Mouse (Mus musculus): ENCODE results near the gene Bscl2. TPM values are rescaled to one million over a fixed set of nuclear protein-coding genes. Genes with fewer than 3 reads are reported as not detected.
"Not testable (repeated sequence)": the region's sequence is repeated elsewhere in the genome, so short reads cannot be mapped to it uniquely, and the experiment has no call there.

Gene Bscl2
- total and polyA plus RNA-seq, 2 experiments, result 27.7 to 131 TPM

- H3K79me2 ChIP-seq (ENCODE audit: control insufficient read depth, insufficient read depth, low read length), result no peaks in the 10 kb centered on the region
- 81% methylated on average over 4 of the region's 4 CpGs for WGBS
- no peak overlapping the region for H3K27ac ChIP-seq (replicated peaks; ENCODE audit: insufficient read depth, low read depth, low read length)
- no peak for TF ChIP-seq POLR2A (IDR thresholded peaks at IDR 0.05; ENCODE audit: extremely low read depth, insufficient read depth, low read length)
- TF ChIP-seq CTCF (IDR thresholded peaks at IDR 0.05; ENCODE audit: low read depth, low read length), result no peak
- H3K36me3 ChIP-seq (ENCODE audit: control insufficient read depth, insufficient read depth, low read length), result peaks cover 58% of the 10 kb centered on the region
- H3K4me1 ChIP-seq (ENCODE audit: control insufficient read depth, insufficient read depth, low read length), result 0 out of 2 replicates have a peak, but pooled peaks cover under 1% of the 10 kb centered on the region
- H3K27me3 ChIP-seq (ENCODE audit: control insufficient read depth, insufficient read depth, low read length), result no peaks in the 10 kb centered on the region
- no peak for DNase-seq (ENCODE audit: extremely low read depth, low read depth, low spot score)
- no peak overlapping the region for H3K4me3 ChIP-seq (ENCODE audit: insufficient read depth, low read depth, low read length)
- H3K9ac ChIP-seq (ENCODE audit: low read depth, low read length), result no peak overlapping the region
Observed at GRCm38 (mm10) chr19:8832971-8833370, 4.3 kb upstream of the Bscl2 start.

- H3K27me3 ChIP-seq (ENCODE audit: control insufficient read depth, insufficient read depth, low read length); H3K4me3 ChIP-seq (ENCODE audit: insufficient read depth, low read depth, low read length); DNase-seq (ENCODE audit: extremely low read depth, low read depth, low spot score); H3K9ac ChIP-seq (ENCODE audit: low read depth, low read length); H3K4me1 ChIP-seq (ENCODE audit: control insufficient read depth, insufficient read depth, low read length); H3K27ac ChIP-seq (replicated peaks; ENCODE audit: insufficient read depth, low read depth, low read length); H3K79me2 ChIP-seq (ENCODE audit: control insufficient read depth, insufficient read depth, low read length): not testable (repeated sequence)
- WGBS, result 98% methylated on average over 10 of the region's 10 CpGs
- peaks cover 25% of the 10 kb centered on the region for H3K36me3 ChIP-seq (ENCODE audit: control insufficient read depth, insufficient read depth, low read length)
Observed at GRCm38 (mm10) chr19:8836327-8836726, 940 bp upstream of the Bscl2 start.

- no peak for DNase-seq (ENCODE audit: extremely low read depth, low read depth, low spot score)
- no peaks in the 10 kb centered on the region for H3K27me3 ChIP-seq (ENCODE audit: control insufficient read depth, insufficient read depth, low read length)
- TF ChIP-seq CTCF (IDR thresholded peaks at IDR 0.05; ENCODE audit: low read depth, low read length) (no peak), POLR2A (IDR thresholded peaks at IDR 0.05; ENCODE audit: extremely low read depth, insufficient read depth, low read length) (no peak)
- H3K27ac ChIP-seq (replicated peaks; ENCODE audit: insufficient read depth, low read depth, low read length), result no peak overlapping the region
- H3K79me2 ChIP-seq (ENCODE audit: control insufficient read depth, insufficient read depth, low read length), result no peaks in the 10 kb centered on the region
- peaks cover 9% of the 10 kb centered on the region for H3K4me1 ChIP-seq (ENCODE audit: control insufficient read depth, insufficient read depth, low read length)
- H3K9ac ChIP-seq (ENCODE audit: low read depth, low read length), result peak overlapping the region; percentile 89
- 24% methylated on average over 15 of the region's 15 CpGs for WGBS
- H3K4me3 ChIP-seq (ENCODE audit: insufficient read depth, low read depth, low read length), result peak overlapping the region; percentile 84
- H3K36me3 ChIP-seq (ENCODE audit: control insufficient read depth, insufficient read depth, low read length), result peaks cover 9% of the 10 kb centered on the region; the same call in 1 of the 2 replicates
Observed at GRCm38 (mm10) chr19:8838041-8838730, 919 bp downstream of the Bscl2 start.

GRCm38 (mm10) chr19:8839103-8839907 lies 2.0 kb downstream of the Bscl2 start, which contains the start of gene Gng3:
TSS of gene Gng3 (minus strand) at chr19:8839194.
- WGBS, result 93% methylated on average over 11 of the region's 11 CpGs
- no peaks in the 10 kb centered on the region for H3K27me3 ChIP-seq (ENCODE audit: control insufficient read depth, insufficient read depth, low read length)
- H3K4me3 ChIP-seq (ENCODE audit: insufficient read depth, low read depth, low read length), result no peak within 1 kb of the TSS
- H3K36me3 ChIP-seq (ENCODE audit: control insufficient read depth, insufficient read depth, low read length), result peaks cover 4% of the 10 kb centered on the region; the same call in 1 of the 2 replicates
- no peaks in the 10 kb centered on the region for H3K79me2 ChIP-seq (ENCODE audit: control insufficient read depth, insufficient read depth, low read length)
- TF ChIP-seq CTCF (IDR thresholded peaks at IDR 0.05; ENCODE audit: low read depth, low read length) (no peak), POLR2A (IDR thresholded peaks at IDR 0.05; ENCODE audit: extremely low read depth, insufficient read depth, low read length) (no peak)
- H3K27ac ChIP-seq (replicated peaks; ENCODE audit: insufficient read depth, low read depth, low read length), result no peak within 1 kb of the TSS
- no peak for DNase-seq (ENCODE audit: extremely low read depth, low read depth, low spot score)
- H3K4me1 ChIP-seq (ENCODE audit: control insufficient read depth, insufficient read depth, low read length), result peaks cover 9% of the 10 kb centered on the region
- H3K9ac ChIP-seq (ENCODE audit: low read depth, low read length), result no peak within 1 kb of the TSS; the same call in 1 of the 2 replicates

- peak overlapping the region; percentile 69 for H3K27ac ChIP-seq (replicated peaks; ENCODE audit: insufficient read depth, low read depth, low read length)
- DNase-seq (ENCODE audit: extremely low read depth, low read depth, low spot score), result peak; percentile 75
- peaks cover under 1% of the 10 kb centered on the region; the same call in 1 of the 2 replicates for H3K36me3 ChIP-seq (ENCODE audit: control insufficient read depth, insufficient read depth, low read length)
- H3K79me2 ChIP-seq (ENCODE audit: control insufficient read depth, insufficient read depth, low read length), result no peaks in the 10 kb centered on the region
- 28% methylated on average over 29 of the region's 29 CpGs for WGBS
- peak overlapping the region; percentile 90 for H3K4me3 ChIP-seq (ENCODE audit: insufficient read depth, low read depth, low read length)
- H3K9ac ChIP-seq (ENCODE audit: low read depth, low read length), result peak overlapping the region; percentile 86
- TF ChIP-seq CTCF (IDR thresholded peaks at IDR 0.05; ENCODE audit: low read depth, low read length) (no peak), POLR2A (IDR thresholded peaks at IDR 0.05; ENCODE audit: extremely low read depth, insufficient read depth, low read length) (peak; percentile 69)
- peaks cover 12% of the 10 kb centered on the region for H3K4me1 ChIP-seq (ENCODE audit: control insufficient read depth, insufficient read depth, low read length)
- H3K27me3 ChIP-seq (ENCODE audit: control insufficient read depth, insufficient read depth, low read length), result no peaks in the 10 kb centered on the region
Observed at GRCm38 (mm10) chr19:8839908-8840791, 2.9 kb downstream of the Bscl2 start.

All from liver, adult 2 months (tissue).